Mouse (Mus musculus) kidney, postnatal 0 days (tissue): ENCODE measurements at regions not wholly inside any gene's neighbourhood (a gene's known extent, or its start where the extent isn't known, plus 50 kb on each side); places are given as distances from the start of the nearest gene placed in this dataset.

ENCODE experiments used
- ATAC-seq: fragments of 200-750 bp; cut with Nextera tagmentation; replicated peaks from 2 replicates; pipeline ENCODE4 v1.8.0; 2017; ENCODE audit warnings: low read depth, moderate number of reproducible peaks, moderate TSS enrichment, moderate library complexity; ENCODE audit not compliant: low FRiP score
- DNase-seq: peaks from one replicate; pipeline ENCODE4 v3.0.0-alpha.2; 2016; ENCODE audit warnings: low spot score
- H3K27ac ChIP-seq: fragments of 300-500 bp; sonication (generic); 2 replicates; pipeline ENCODE4 v1.5.1; 2014; ENCODE audit warnings: mild to moderate bottlenecking
- H3K27me3 ChIP-seq: fragments of 300-500 bp; sonication (generic); 2 replicates; pipeline ENCODE4 v1.6.1; 2014; ENCODE audit warnings: low read length, mixed read lengths; ENCODE audit not compliant: insufficient read depth
- H3K36me3 ChIP-seq: fragments of 300-500 bp; sonication (generic); 2 replicates; pipeline ENCODE4 v1.6.1; 2014; ENCODE audit warnings: low read length, mixed read lengths; ENCODE audit not compliant: insufficient read depth
- H3K4me1 ChIP-seq: fragments of 300-500 bp; sonication (generic); replicated peaks from 2 replicates; pipeline ENCODE4 v1.6.1; 2014; ENCODE audit warnings: antibody characterized with exemption, low read length, mixed read lengths; ENCODE audit not compliant: insufficient read depth
- H3K4me2 ChIP-seq: fragments of 300-500 bp; sonication (generic); 2 replicates; pipeline ENCODE4 v1.6.1; 2014; ENCODE audit warnings: mild to moderate bottlenecking, low read length, moderate library complexity, mixed read lengths
- H3K4me3 ChIP-seq: fragments of 300-500 bp; sonication (generic); replicated peaks from 2 replicates; pipeline ENCODE4 v1.5.1; 2014; ENCODE audit warnings: low read depth, low read length
- H3K9ac ChIP-seq: fragments of 300-500 bp; sonication (generic); 2 replicates; pipeline ENCODE4 v1.6.1; 2014; ENCODE audit warnings: low read depth, low read length
- H3K9me3 ChIP-seq: fragments of 300-500 bp; sonication (generic); replicated peaks from 2 replicates; pipeline ENCODE4 v1.6.1; 2016; ENCODE audit warnings: low read length, inconsistent platforms, mixed read lengths
- CTCF ChIP-seq: IDR thresholded peaks from 2 replicates; pipeline ENCODE4 v1.5.1; 2016; ENCODE audit warnings: antibody characterized with exemption, low read depth, mild to moderate bottlenecking, moderate library complexity
- WGBS: fragments of 180-500 bp; shearing (Covaris S2); extraction: QIAGEN DNeasy Blood & Tissue Kit; methylation state at CpG from one replicate; pipeline ENCODE4 v1.1.7; 2014; 5-methylcytosine and 5-hydroxymethylcytosine counted together

DNA sequence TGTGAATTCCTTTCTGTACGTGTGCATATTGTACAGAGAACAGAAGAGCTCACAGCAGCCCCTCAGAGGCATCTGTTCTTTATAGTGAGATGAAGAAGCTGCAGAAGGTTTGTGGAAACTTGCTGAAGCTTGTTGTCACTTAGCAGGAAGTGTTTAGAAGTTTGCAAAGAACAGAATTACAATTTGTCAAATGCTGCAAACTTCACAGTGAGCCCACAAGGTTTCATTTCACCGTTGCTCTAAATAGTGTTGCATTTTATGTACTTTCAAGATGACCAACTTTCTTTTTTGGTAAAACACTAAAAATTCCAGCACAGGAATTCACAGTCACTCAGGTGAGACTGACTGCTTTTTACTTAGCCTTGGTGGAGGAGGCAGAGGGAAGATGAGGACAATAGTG lies 649.5 kb downstream of the Cetn3 start:
- Histone ChIP-seq H3K9ac (no peak overlapping the region), H3K4me2 (no peak overlapping the region), H3K27ac (no peak overlapping the region), H3K27me3 (no peaks in the 10 kb centered on the region), H3K9me3 (no peaks in the 10 kb centered on the region), H3K36me3 (no peaks in the 10 kb centered on the region), H3K4me3 (no peak overlapping the region), H3K4me1 (no peaks in the 10 kb centered on the region)
- no peak for TF ChIP-seq CTCF
- WGBS = 63% methylated on average over 2 of the region's 2 CpGs
- ATAC-seq (no peak), DNase-seq (no peak)

DNA sequence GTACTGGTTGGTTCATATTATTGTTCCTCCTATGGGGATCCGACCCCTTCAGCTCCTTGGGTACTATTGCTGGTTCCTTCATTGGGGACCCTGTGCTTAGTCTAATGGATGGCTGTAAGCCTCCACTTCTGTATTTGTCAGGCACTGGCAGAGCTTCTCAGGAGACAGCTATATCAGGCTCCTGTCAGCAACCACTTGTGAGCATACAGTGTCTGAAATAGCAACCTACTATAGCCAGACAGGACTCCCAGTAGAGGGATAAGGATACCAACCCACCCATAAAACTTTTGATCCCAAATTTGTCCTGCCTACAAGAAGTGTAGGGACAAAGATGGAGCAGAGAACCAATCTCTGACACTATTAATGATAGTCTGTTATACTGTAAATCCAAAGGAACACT lies 656.4 kb downstream of the Cetn3 start:
- no peak for TF ChIP-seq CTCF
- Histone ChIP-seq H3K4me3 (no peak overlapping the region), H3K27ac (no peak overlapping the region), H3K9me3 (no peaks in the 10 kb centered on the region), H3K36me3 (no peaks in the 10 kb centered on the region), H3K27me3 (no peaks in the 10 kb centered on the region), H3K4me2 (no peak overlapping the region), H3K4me1 (no peaks in the 10 kb centered on the region), H3K9ac (no peak overlapping the region)
- DNase-seq (no peak), ATAC-seq (no peak)
- WGBS = 90% methylated on average over 1 of the region's 1 CpGs

DNA sequence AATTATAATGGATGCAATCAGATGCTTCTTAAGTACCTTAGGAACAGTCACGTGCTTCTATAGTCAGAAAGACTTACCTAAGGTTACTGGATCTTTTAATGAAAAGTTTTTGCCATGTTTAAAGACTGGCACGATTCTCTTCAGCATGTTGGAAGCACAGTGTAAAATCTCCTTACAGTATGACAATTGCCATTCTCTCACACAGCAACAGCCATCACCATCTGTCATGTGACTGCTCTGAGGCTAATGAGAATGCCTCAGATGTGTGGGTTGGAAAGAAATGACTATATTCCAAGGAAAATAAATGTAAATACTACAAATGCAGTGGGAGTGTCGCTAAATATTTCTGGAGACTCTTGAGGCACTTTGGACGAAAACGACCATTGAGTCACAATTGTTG lies 670.8 kb downstream of the Cetn3 start:
- no peaks in the 10 kb centered on the region for H3K4me1 ChIP-seq
- no peak overlapping the region for H3K9ac ChIP-seq
- H3K27me3 ChIP-seq = no peaks in the 10 kb centered on the region
- no peak overlapping the region for H3K27ac ChIP-seq
- DNase-seq = no peak
- no peak for TF ChIP-seq CTCF
- H3K36me3 ChIP-seq = no peaks in the 10 kb centered on the region
- 82% methylated on average over 5 of the region's 5 CpGs for WGBS
- H3K4me3 ChIP-seq = no peak overlapping the region
- H3K9me3 ChIP-seq = no peaks in the 10 kb centered on the region
- no peak for ATAC-seq
- H3K4me2 ChIP-seq = no peak overlapping the region

DNA sequence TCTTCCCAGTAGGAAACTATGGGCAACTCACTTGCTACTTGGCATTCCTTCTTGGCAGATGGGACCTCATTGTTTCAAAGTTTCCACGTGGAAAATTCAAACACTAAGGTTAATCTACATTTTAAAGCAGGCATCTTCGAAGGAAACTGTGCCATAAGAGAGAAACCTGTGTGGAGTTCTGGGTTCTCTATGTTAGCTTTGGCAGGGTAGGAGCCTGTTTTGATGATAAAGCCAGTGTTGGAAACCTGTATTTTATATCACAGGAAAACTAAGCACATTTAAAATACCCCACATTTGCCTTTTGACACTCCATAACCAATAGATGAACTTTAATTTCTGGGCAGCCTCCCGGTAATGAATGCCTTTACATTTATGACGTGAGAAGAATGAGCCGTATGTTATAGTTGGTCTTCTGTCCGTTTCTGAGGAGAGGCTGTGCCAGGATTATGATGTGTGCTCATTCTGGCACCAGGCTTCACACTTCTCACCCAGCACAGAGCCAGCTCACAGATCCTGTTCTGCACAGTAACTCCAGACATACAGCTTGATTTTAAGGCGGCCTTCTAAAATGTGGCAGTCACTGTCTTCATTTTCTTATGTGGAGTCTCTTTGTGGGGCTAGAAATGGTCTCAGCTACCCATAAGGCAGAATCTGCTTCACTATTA lies 700.5 kb downstream of the Cetn3 start:
- no peak for ATAC-seq
- DNase-seq = no peak
- TF ChIP-seq CTCF = no peak
- H3K4me3 ChIP-seq = no peak overlapping the region
- H3K9ac ChIP-seq = no peak overlapping the region
- H3K4me2 ChIP-seq = no peak overlapping the region
- WGBS = 76% methylated on average over 7 of the region's 7 CpGs
- H3K36me3 ChIP-seq = no peaks in the 10 kb centered on the region
- H3K9me3 ChIP-seq = no peaks in the 10 kb centered on the region
- H3K27me3 ChIP-seq = no peaks in the 10 kb centered on the region
- no peaks in the 10 kb centered on the region for H3K4me1 ChIP-seq
- no peak overlapping the region for H3K27ac ChIP-seq

DNA sequence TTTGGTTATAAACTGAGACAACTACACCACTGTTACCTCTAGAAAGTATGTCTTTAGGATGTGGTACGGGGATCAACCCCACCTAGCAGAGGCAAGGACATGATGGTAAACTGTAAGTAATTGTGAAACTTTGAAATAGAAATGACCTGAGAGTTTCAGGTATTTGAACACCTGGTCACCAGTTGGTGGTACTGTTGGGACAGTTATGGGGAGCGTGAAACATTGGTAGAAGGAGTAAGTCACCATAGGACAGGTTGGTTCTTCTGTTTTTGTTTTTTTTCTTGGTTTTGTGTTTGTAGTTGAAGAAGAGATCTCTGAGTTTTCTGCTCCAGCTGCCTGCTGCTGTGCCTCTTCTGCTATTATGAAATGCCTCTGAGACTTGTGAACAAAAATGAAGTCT lies 713.7 kb downstream of the Cetn3 start:
- no peaks in the 10 kb centered on the region for H3K27me3 ChIP-seq
- no peak; the same call in 1 of the 2 replicates for TF ChIP-seq CTCF
- 81% methylated on average over 2 of the region's 2 CpGs for WGBS
- no peak overlapping the region for H3K9ac ChIP-seq
- no peak overlapping the region for H3K4me2 ChIP-seq
- H3K9me3 ChIP-seq = no peaks in the 10 kb centered on the region
- ATAC-seq (no peak), DNase-seq (no peak)
- H3K27ac ChIP-seq = no peak overlapping the region
- H3K36me3 ChIP-seq = no peaks in the 10 kb centered on the region
- no peak overlapping the region for H3K4me3 ChIP-seq
- H3K4me1 ChIP-seq = no peaks in the 10 kb centered on the region

DNA sequence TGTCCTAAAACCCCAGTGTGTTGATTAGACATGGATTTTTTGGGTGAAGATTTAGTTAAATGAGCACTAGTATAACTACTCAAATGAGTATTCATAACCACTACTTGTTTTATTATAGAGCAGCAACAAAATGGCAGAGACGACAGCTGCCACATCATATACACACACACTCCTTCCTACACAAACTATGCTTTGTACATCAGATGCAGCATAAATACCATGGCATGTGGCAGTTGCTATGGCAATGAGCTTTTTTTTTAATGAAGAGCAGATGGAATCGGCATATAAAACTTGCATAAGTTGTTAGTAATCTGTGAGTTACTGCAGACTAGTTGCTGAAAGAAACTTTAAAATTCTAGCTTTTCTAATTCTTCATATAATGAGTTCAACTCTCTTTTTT lies 725.3 kb downstream of the Cetn3 start:
- no peak for TF ChIP-seq CTCF
- H3K27ac ChIP-seq = no peak overlapping the region
- 89% methylated on average over 2 of the region's 2 CpGs for WGBS
- no peak overlapping the region for H3K4me2 ChIP-seq
- no peak for DNase-seq
- H3K4me3 ChIP-seq = no peak overlapping the region
- H3K9ac ChIP-seq = no peak overlapping the region
- H3K9me3 ChIP-seq = no peaks in the 10 kb centered on the region
- no peaks in the 10 kb centered on the region for H3K27me3 ChIP-seq
- no peaks in the 10 kb centered on the region for H3K4me1 ChIP-seq
- no peaks in the 10 kb centered on the region for H3K36me3 ChIP-seq
- ATAC-seq = no peak

DNA sequence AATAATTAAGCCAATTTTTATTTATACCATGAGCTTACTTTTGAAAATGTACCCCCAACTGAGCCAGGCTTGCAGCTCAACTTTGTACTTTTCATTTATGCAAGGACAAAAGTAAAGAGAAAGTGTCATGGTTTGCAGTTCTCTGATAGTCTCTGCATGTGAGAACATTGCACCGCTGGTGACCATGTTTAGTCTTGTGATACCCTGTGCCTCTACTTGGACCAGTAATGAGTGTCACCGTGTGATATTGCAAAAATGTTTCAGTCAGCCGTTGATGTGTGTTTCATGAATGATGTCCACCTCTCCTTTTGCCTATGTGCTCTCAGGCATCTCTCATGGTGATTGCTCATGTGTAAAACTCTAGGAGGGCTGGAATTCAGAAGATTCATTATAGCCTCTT lies 726.6 kb downstream of the Cetn3 start:
- Histone ChIP-seq H3K9me3 (no peaks in the 10 kb centered on the region), H3K36me3 (no peaks in the 10 kb centered on the region), H3K27ac (no peak overlapping the region), H3K4me1 (no peaks in the 10 kb centered on the region), H3K9ac (no peak overlapping the region), H3K27me3 (no peaks in the 10 kb centered on the region), H3K4me2 (no peak overlapping the region), H3K4me3 (no peak overlapping the region)
- 87% methylated on average over 3 of the region's 3 CpGs for WGBS
- TF ChIP-seq CTCF = no peak
- ATAC-seq = no peak
- no peak for DNase-seq
